46 mouse cellular contexts compared by ENCODE assay signal in the genomic region with DNA sequence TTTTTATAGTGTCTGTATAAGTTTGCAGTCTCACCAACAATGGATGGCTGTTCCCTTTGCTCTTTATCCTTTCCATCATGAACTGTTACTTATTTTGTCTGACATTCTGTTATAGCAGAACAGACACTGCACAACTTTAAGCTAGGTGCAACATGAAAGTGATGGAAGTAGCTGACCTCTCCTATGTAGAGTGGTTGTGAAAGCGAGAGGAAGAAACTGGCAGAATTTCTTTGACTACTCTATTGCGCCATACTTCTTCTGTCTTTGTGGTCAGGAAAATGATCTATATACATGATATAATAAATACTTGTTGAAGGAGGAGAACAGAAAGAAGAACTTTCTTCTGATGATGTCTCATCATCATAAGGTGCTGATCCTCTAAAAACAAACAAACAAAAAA. TPM values are rescaled to one million over a fixed set of nuclear protein-coding genes. Genes with fewer than 3 reads are reported as not detected.
"Had no signal": no experiment of that assay in that cellular context is flagged by ENCODE, and none has a peak within 500 bp of the region (broad histone marks: within the 10 kb centered on the region; RNA-seq: fewer than 3 reads in every experiment).

No protein-coding gene starts in this region.

- H3K4me1 ChIP-seq: limb, embryonic 10.5 days; limb, embryonic 12.5 days; limb, embryonic 13.5 days; limb, embryonic 15.5 days; liver, embryonic 12.5 days; liver, embryonic 13.5 days; liver, embryonic 15.5 days; lung, embryonic 15.5 days; megakaryocyte, embryonic 14.5 days; midbrain, embryonic 10.5 days; midbrain, embryonic 12.5 days; midbrain, embryonic 15.5 days; neural tube, embryonic 12.5 days had no signal

- H3K4me2 ChIP-seq: limb, embryonic 12.5 days; limb, embryonic 13.5 days; limb, embryonic 15.5 days; liver, embryonic 11.5 days; liver, embryonic 12.5 days; liver, embryonic 13.5 days; liver, embryonic 15.5 days; lung, embryonic 14.5 days; lung, embryonic 15.5 days; midbrain, embryonic 11.5 days; midbrain, embryonic 12.5 days; midbrain, embryonic 15.5 days; neural tube, embryonic 12.5 days had no signal

- H3K9me3 ChIP-seq: limb, embryonic 10.5 days; limb, embryonic 12.5 days; limb, embryonic 13.5 days; limb, embryonic 15.5 days; liver, embryonic 12.5 days; liver, embryonic 13.5 days; liver, embryonic 15.5 days; lung, embryonic 15.5 days; megakaryocyte, embryonic 14.5 days; midbrain, embryonic 10.5 days; midbrain, embryonic 12.5 days; midbrain, embryonic 15.5 days; neural tube, embryonic 12.5 days had no signal

- DNase-seq: left cerebral cortex, postnatal 4 days; liver; liver, embryonic 13.5 days; liver, postnatal 0 days; lung, adult 18-20 months; lung, adult 2 months; lung, embryonic 14.5 days; lung, postnatal 10 days; lung, postnatal 14 days; lung, postnatal 36 days; lung, postnatal 4 days; midbrain, embryonic 14.5 days had no signal

- H3K9ac ChIP-seq: limb, embryonic 12.5 days; limb, embryonic 13.5 days; limb, embryonic 15.5 days; liver, embryonic 12.5 days; liver, embryonic 13.5 days; liver, embryonic 14.5 days; liver, embryonic 15.5 days; liver, postnatal 0 days; lung, embryonic 14.5 days; lung, embryonic 15.5 days; midbrain, embryonic 12.5 days; midbrain, embryonic 15.5 days; neural tube, embryonic 12.5 days had no signal

- H3K27me3 ChIP-seq: limb, embryonic 12.5 days; limb, embryonic 13.5 days; limb, embryonic 15.5 days; liver, embryonic 12.5 days; liver, embryonic 13.5 days; liver, embryonic 15.5 days; lung, embryonic 15.5 days; megakaryocyte, embryonic 14.5 days; midbrain, embryonic 12.5 days; midbrain, embryonic 15.5 days; neural tube, embryonic 12.5 days had no signal

- ATAC-seq: liver, embryonic 12.5 days; liver, postnatal 0 days; lung, postnatal 0 days; midbrain, embryonic 15.5 days; midbrain, embryonic 16.5 days had no signal

- H3K4me3 ChIP-seq: limb, embryonic 10.5 days; limb, embryonic 12.5 days; limb, embryonic 13.5 days; limb, embryonic 15.5 days; liver, embryonic 12.5 days; liver, embryonic 13.5 days; liver, embryonic 15.5 days; lung, embryonic 15.5 days; megakaryocyte, embryonic 14.5 days; midbrain, embryonic 10.5 days; midbrain, embryonic 12.5 days; midbrain, embryonic 15.5 days; myocyte; neural tube, embryonic 12.5 days had no signal

- H3K27ac ChIP-seq: limb, embryonic 10.5 days; limb, embryonic 12.5 days; limb, embryonic 13.5 days; limb, embryonic 15.5 days; liver, embryonic 12.5 days; liver, embryonic 13.5 days; liver, embryonic 14.5 days; liver, embryonic 15.5 days; lung, embryonic 15.5 days; macrophage; midbrain, embryonic 10.5 days; midbrain, embryonic 12.5 days; midbrain, embryonic 15.5 days; neural tube, embryonic 12.5 days had no signal

- H3K36me3 ChIP-seq: limb, embryonic 10.5 days; limb, embryonic 12.5 days; limb, embryonic 13.5 days; limb, embryonic 15.5 days; liver, embryonic 12.5 days; liver, embryonic 13.5 days; liver, embryonic 15.5 days; lung, embryonic 15.5 days; midbrain, embryonic 10.5 days; midbrain, embryonic 12.5 days; midbrain, embryonic 15.5 days; neural tube, embryonic 12.5 days had no signal

RNA-seq across cellular contexts. Expression of a gene that starts 40.5 kb away (rescaled TPM):
- total RNA-seq: left cerebral cortex, adult 8-10 months; left cerebral cortex, postnatal 10 days; left cerebral cortex, postnatal 14 days; left cerebral cortex, postnatal 25 days; left cerebral cortex, postnatal 36 days; left cerebral cortex, postnatal 4 days; liver, adult 2 months; megakaryocyte, adult 5-6 weeks; megakaryocyte-erythroid progenitor cell, adult 5-6 weeks; midbrain, postnatal 0 days; monocyte, adult 5-6 weeks had no signal
- polyA plus RNA-seq: limb, embryonic 10.5 days; limb, embryonic 11.5 days; limb, embryonic 12.5 days; limb, embryonic 13.5 days; limb, embryonic 14.5 days; limb, embryonic 15.5 days; liver, adult 2 months; liver, embryonic 11.5 days; liver, embryonic 12.5 days; liver, embryonic 13.5 days; liver, embryonic 14.5 days; liver, embryonic 15.5 days; liver, embryonic 16.5 days; liver, postnatal 0 days; lung, adult 2 months; lung, embryonic 14.5 days; lung, embryonic 15.5 days; lung, embryonic 16.5 days; lung, postnatal 0 days; macrophage; midbrain, embryonic 10.5 days; midbrain, embryonic 11.5 days; midbrain, embryonic 12.5 days; midbrain, embryonic 14.5 days; midbrain, embryonic 15.5 days; midbrain, embryonic 16.5 days; midbrain, postnatal 0 days; myocyte; neural tube, embryonic 11.5 days; neural tube, embryonic 12.5 days had no signal
